Mouse (Mus musculus) ES-Bruce4 (cell line): ENCODE measurements at regions not wholly inside any gene's neighbourhood (a gene's known extent, or its start where the extent isn't known, plus 50 kb on each side); places are given as distances from the start of the nearest gene placed in this dataset.

Source experiments
- CTCF ChIP-seq: IDR thresholded peaks from one replicate; pipeline ENCODE4 v1.8.1; 2011; ENCODE audit warnings: low read depth, low read length
- POLR2A ChIP-seq: IDR thresholded peaks from one replicate; pipeline ENCODE4 v1.8.1; 2011; ENCODE audit warnings: low read length; ENCODE audit not compliant: insufficient read depth

GRCm38 (mm10) chr12:39927014-39927413, 110.8 kb downstream of the Arl4a start:
- TF ChIP-seq POLR2A (no peak), CTCF (no peak)
